Mouse (Mus musculus): ENCODE measurements around the gene Git1. TPM values are rescaled to one million over a fixed set of nuclear protein-coding genes. Genes with fewer than 3 reads are reported as not detected.

Git1 gene
- polyA plus RNA-seq, 1 experiment from 2014 or later: 16.3 TPM

GRCm38 (mm10) chr11:77508068-77509021, 15.0 kb downstream of the Git1 start:
- Histone ChIP-seq H3K36me3 (ENCODE audit: control insufficient read depth, insufficient read depth, low read length) (peaks cover 48% of the 10 kb centered on the region), H3K4me3 (ENCODE audit: low read depth, low read length) (peak overlapping the region; percentile 26), H3K4me1 (ENCODE audit: control insufficient read depth, insufficient read depth, low read length) (peaks cover 12% of the 10 kb centered on the region), H3K27ac (ENCODE audit: low read depth, low read length) (no peak overlapping the region), H3K9ac (ENCODE audit: low read length) (peak overlapping the region; percentile 49), H3K27me3 (replicated peaks; ENCODE audit: control insufficient read depth, insufficient read depth, low read length) (no peaks in the 10 kb centered on the region), H3K4me2 (ENCODE audit: low read length) (peak overlapping the region; percentile 69), H3K9me3 (replicated peaks; ENCODE audit: control insufficient read depth, low read length) (no peaks in the 10 kb centered on the region)
- peak; percentile 71 for ATAC-seq
- WGBS: 23% methylated on average over 47 of the region's 49 CpGs
- peak; percentile 85 for DNase-seq (ENCODE audit: low spot score)

- no peak overlapping the region for H3K4me3 ChIP-seq (ENCODE audit: low read depth, low read length)
- H3K27ac ChIP-seq (ENCODE audit: low read depth, low read length): no peak overlapping the region
- H3K27me3 ChIP-seq (replicated peaks; ENCODE audit: control insufficient read depth, insufficient read depth, low read length): peaks cover 8% of the 10 kb centered on the region
- 81% methylated on average over 5 of the region's 5 CpGs for WGBS
- H3K9ac ChIP-seq (ENCODE audit: low read length): no peak overlapping the region
- peaks cover 26% of the 10 kb centered on the region for H3K4me1 ChIP-seq (ENCODE audit: control insufficient read depth, insufficient read depth, low read length)
- H3K36me3 ChIP-seq (ENCODE audit: control insufficient read depth, insufficient read depth, low read length): peaks cover 18% of the 10 kb centered on the region
- ATAC-seq: no peak
- no peaks in the 10 kb centered on the region for H3K9me3 ChIP-seq (replicated peaks; ENCODE audit: control insufficient read depth, low read length)
- DNase-seq (ENCODE audit: low spot score): no peak
- H3K4me2 ChIP-seq (ENCODE audit: low read length): no peak overlapping the region
Measured at GRCm38 (mm10) chr11:77511336-77511735, 18.0 kb downstream of the Git1 start.

GRCm38 (mm10) chr11:77512891-77513810, 19.8 kb downstream of the Git1 start:
- Histone ChIP-seq H3K4me1 (ENCODE audit: control insufficient read depth, insufficient read depth, low read length) (peaks cover 26% of the 10 kb centered on the region), H3K27me3 (replicated peaks; ENCODE audit: control insufficient read depth, insufficient read depth, low read length) (peaks cover 11% of the 10 kb centered on the region), H3K4me2 (ENCODE audit: low read length) (peak overlapping the region; percentile 94), H3K9ac (ENCODE audit: low read length) (peak overlapping the region; percentile 68), H3K4me3 (ENCODE audit: low read depth, low read length) (peak overlapping the region; percentile 61), H3K27ac (ENCODE audit: low read depth, low read length) (no peak overlapping the region), H3K9me3 (replicated peaks; ENCODE audit: control insufficient read depth, low read length) (no peaks in the 10 kb centered on the region), H3K36me3 (ENCODE audit: control insufficient read depth, insufficient read depth, low read length) (0 out of 2 replicates have a peak, but pooled peaks cover 4% of the 10 kb centered on the region)
- DNase-seq (ENCODE audit: low spot score): peak; percentile 85
- whole genome bisulfite sequencing: under 1% methylated on average over 70 of the region's 84 CpGs
- peak; percentile 63 for ATAC-seq

- Histone ChIP-seq H3K27ac (ENCODE audit: low read depth, low read length) (no peak overlapping the region), H3K4me1 (ENCODE audit: control insufficient read depth, insufficient read depth, low read length) (peaks cover 22% of the 10 kb centered on the region), H3K36me3 (ENCODE audit: control insufficient read depth, insufficient read depth, low read length) (0 out of 2 replicates have a peak, but pooled peaks cover 4% of the 10 kb centered on the region), H3K27me3 (replicated peaks; ENCODE audit: control insufficient read depth, insufficient read depth, low read length) (peaks cover 11% of the 10 kb centered on the region), H3K4me2 (ENCODE audit: low read length) (peak overlapping the region; percentile 94), H3K4me3 (ENCODE audit: low read depth, low read length) (peak overlapping the region; percentile 61), H3K9ac (ENCODE audit: low read length) (peak overlapping the region; percentile 32), H3K9me3 (replicated peaks; ENCODE audit: control insufficient read depth, low read length) (no peaks in the 10 kb centered on the region)
- ATAC-seq (peak; percentile 3; the same call in 1 of the 2 replicates), DNase-seq (ENCODE audit: low spot score) (no peak)
- 11% methylated on average over 10 of the region's 10 CpGs for WGBS
Measured at GRCm38 (mm10) chr11:77513811-77514170, 20.4 kb downstream of the Git1 start.

GRCm38 (mm10) chr11:77514281-77514831, 21.0 kb downstream of the Git1 start:
- H3K4me2 ChIP-seq (ENCODE audit: low read length): peak overlapping the region; percentile 94
- peak overlapping the region; percentile 45 for H3K4me3 ChIP-seq (ENCODE audit: low read depth, low read length)
- 10% methylated on average over 19 of the region's 19 CpGs for WGBS
- H3K4me1 ChIP-seq (ENCODE audit: control insufficient read depth, insufficient read depth, low read length): peaks cover 22% of the 10 kb centered on the region
- H3K27ac ChIP-seq (ENCODE audit: low read depth, low read length): no peak overlapping the region
- no peaks in the 10 kb centered on the region for H3K36me3 ChIP-seq (ENCODE audit: control insufficient read depth, insufficient read depth, low read length)
- H3K27me3 ChIP-seq (replicated peaks; ENCODE audit: control insufficient read depth, insufficient read depth, low read length): peaks cover 11% of the 10 kb centered on the region
- peak overlapping the region; percentile 56 for H3K9ac ChIP-seq (ENCODE audit: low read length)
- no peaks in the 10 kb centered on the region for H3K9me3 ChIP-seq (replicated peaks; ENCODE audit: control insufficient read depth, low read length)
- ATAC-seq: no peak
- DNase-seq (ENCODE audit: low spot score): no peak

- ATAC-seq (peak; percentile 49), DNase-seq (ENCODE audit: low spot score) (peak; percentile 72)
- peaks cover 22% of the 10 kb centered on the region for H3K4me1 ChIP-seq (ENCODE audit: control insufficient read depth, insufficient read depth, low read length)
- no peak within 1 kb of the TSS for H3K27ac ChIP-seq (ENCODE audit: low read depth, low read length)
- H3K4me2 ChIP-seq (ENCODE audit: low read length): peak within 1 kb of the TSS; percentile 94
- H3K9ac ChIP-seq (ENCODE audit: low read length): peak within 1 kb of the TSS; percentile 56
- H3K27me3 ChIP-seq (replicated peaks; ENCODE audit: control insufficient read depth, insufficient read depth, low read length): peaks cover 11% of the 10 kb centered on the region
- WGBS: under 1% methylated on average over 72 of the region's 72 CpGs
- no peaks in the 10 kb centered on the region for H3K36me3 ChIP-seq (ENCODE audit: control insufficient read depth, insufficient read depth, low read length)
- H3K9me3 ChIP-seq (replicated peaks; ENCODE audit: control insufficient read depth, low read length): no peaks in the 10 kb centered on the region
- H3K4me3 ChIP-seq (ENCODE audit: low read depth, low read length): peak within 1 kb of the TSS; percentile 45
Measured at GRCm38 (mm10) chr11:77514832-77515636, 21.7 kb downstream of the Git1 start, which contains the start of gene Abhd15. Gene Abhd15 (plus strand): TSS chr11:77515121.

GRCm38 (mm10) chr11:77515637-77516552, 22.5 kb downstream of the Git1 start, which contains the start of gene Trp53i13:
Gene Trp53i13 (minus strand): TSS chr11:77515980.
- Histone ChIP-seq H3K4me2 (ENCODE audit: low read length) (peak within 1 kb of the TSS; percentile 94), H3K9ac (ENCODE audit: low read length) (peak within 1 kb of the TSS; percentile 56), H3K9me3 (replicated peaks; ENCODE audit: control insufficient read depth, low read length) (no peaks in the 10 kb centered on the region), H3K4me1 (ENCODE audit: control insufficient read depth, insufficient read depth, low read length) (peaks cover 25% of the 10 kb centered on the region), H3K27ac (ENCODE audit: low read depth, low read length) (no peak within 1 kb of the TSS), H3K36me3 (ENCODE audit: control insufficient read depth, insufficient read depth, low read length) (no peaks in the 10 kb centered on the region), H3K27me3 (replicated peaks; ENCODE audit: control insufficient read depth, insufficient read depth, low read length) (peaks cover 11% of the 10 kb centered on the region), H3K4me3 (ENCODE audit: low read depth, low read length) (peak within 1 kb of the TSS; percentile 45)
- WGBS: 9% methylated on average over 39 of the region's 39 CpGs
- no peak for DNase-seq (ENCODE audit: low spot score)
- ATAC-seq: no peak

Data from forebrain, embryonic 14.5 days (tissue).